Mouse (Mus musculus): Measurements from ENCODE around the gene Slc9a3. TPM values are rescaled to one million over a fixed set of nuclear protein-coding genes. Genes with fewer than 3 reads are reported as not detected.

Slc9a3 gene
- polyA plus RNA-seq, 1 experiment: 0.84 TPM

DNA sequence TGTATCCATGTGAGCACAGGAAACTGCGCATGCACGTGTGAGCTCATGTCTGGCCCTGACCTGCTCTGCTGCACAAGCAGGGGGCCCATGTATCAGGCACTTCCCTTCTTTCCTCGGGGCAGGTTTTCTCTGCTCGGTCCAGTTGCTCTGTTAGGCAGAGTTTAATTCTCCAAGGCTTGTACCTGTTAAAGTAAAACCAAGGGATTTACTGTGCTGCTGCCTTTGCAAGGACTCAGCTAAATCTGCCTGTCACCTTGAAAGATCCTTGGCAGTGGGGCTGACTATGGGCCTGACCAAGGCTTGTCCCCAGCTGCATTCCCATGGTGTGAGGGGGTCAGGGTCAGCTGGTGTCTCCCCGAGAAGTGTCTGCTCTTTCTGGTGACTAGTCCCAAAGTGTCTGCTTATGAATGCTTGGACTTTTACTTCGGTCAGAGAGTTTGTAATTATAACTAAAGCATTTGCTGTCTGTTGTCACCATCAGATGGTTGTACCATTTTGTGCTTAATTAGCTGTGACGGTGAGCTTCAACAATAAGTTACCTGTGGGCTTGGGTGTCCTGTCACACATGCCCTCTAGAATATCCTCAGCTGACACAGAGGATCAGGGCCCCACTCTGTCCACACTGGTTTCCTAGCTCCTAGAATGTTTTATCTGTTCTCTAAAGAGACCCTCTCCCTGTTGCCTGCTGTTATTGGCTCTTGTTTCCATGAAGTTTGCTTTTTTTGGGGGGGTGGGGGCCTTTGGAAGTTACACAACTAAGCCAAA, 23.0 kb downstream of the Slc9a3 start:
- DNase-seq (ENCODE audit: extremely low spot score in 1 of 2, low spot score in 1 of 2): no peak

DNA sequence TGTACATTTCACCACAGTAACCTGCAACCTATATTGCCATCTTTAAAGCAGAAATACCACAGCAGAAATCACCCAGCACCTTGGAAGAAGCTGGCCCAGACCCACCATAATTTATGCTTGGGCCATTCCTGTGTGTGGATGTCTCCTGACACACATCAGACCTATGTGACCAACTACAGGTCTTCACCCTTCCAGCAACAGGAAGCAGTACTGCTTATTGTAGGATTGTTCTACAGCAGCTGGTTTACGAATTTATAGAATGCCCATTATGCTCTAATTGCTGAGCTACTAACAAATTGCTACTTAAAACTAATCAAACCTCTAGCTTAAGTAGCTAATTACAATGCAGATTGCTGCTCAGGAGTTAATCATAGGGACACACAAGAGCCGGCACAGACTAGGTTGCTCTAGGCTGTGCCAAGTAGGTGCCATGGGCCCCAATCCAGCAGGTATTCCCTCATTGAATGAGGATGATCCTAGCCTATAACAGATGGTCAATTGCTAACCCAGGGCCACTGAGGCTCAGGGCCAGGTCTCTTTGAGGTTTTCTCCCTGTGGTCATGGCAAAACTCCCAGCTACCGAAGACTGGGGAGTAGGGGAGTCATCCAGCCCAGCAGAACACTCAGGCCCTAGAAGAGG, 24.8 kb downstream of the Slc9a3 start:
- no peak for DNase-seq (ENCODE audit: extremely low spot score in 1 of 2, low spot score in 1 of 2)

DNA sequence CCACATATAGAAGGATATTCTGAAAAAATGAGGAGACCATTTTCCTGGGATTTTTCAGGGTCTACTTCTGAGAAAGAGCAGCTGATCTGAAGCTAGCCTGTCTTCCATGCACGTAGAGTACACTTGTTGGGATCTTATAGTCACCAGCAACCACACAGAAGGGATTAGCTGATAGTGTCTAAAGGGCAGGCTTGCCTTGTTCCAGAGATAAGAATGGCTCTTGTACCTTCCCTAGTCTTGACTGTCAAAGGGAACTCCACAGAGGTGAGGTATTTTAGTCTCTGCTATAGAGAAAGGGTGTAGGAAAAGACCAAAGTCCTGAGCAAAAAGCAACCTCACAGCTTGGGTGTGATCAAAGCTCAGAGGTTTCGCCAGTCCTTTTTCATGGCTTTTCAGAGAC, 26.1 kb downstream of the Slc9a3 start:
- DNase-seq (ENCODE audit: extremely low spot score in 1 of 2, low spot score in 1 of 2): no peak

DNA sequence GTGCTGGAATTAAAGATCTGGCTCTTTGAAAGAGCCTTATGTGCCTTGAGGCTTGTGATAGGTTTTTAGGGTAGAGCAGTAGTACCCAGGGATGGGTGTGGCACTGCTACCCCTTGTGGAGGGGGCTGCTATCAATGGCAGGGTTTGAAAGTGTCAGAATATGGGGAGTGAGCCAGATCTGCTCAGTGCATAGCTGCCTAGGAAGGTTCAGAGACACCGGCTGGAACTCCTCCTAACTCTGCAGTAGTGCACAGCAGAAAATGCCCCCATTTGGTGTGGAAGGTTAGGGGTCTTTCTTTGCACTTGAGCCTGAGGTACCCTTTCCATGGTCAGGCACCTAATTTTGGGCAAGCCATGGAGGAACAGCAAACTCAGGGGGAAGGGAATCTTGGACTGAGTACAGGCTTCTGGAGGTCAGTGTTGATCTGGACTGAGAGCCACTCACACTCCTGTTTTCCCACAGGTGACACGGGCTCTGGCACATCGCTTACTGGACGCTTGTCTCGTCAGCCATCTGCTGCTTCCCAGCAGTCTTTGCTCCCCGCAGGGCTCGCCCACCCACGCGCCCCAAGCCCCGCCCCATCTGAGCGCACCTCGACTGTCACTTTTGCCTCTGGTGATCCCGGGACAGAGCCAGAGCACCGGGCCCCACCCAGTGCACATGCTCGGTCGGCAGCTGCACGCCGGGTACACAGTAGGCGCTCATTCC, 45.2 kb downstream of the Slc9a3 start:
- peak in 1 of 2 experiments; percentile 47 for DNase-seq (ENCODE audit: extremely low spot score in 1 of 2, low spot score in 1 of 2)

DNA sequence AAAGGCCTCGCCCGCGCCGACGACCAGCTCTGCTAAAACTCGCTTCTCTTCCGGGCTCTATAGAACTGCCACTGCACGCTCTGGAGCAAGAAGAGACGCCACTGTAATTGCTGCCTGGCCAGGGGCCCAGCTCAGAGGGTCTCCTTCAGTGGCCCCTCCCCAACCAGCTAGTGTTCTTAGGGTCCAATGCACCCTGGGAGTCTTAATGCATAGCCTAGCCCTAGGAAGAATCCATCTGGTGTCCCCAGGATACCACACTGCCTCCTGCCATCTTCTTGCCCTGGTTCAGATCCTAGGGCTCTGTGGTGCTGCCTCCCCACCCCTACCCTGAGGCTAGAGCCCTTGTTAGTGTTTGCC, 45.8 kb downstream of the Slc9a3 start:
- DNase-seq (ENCODE audit: extremely low spot score in 1 of 2, low spot score in 1 of 2): no peak

DNA sequence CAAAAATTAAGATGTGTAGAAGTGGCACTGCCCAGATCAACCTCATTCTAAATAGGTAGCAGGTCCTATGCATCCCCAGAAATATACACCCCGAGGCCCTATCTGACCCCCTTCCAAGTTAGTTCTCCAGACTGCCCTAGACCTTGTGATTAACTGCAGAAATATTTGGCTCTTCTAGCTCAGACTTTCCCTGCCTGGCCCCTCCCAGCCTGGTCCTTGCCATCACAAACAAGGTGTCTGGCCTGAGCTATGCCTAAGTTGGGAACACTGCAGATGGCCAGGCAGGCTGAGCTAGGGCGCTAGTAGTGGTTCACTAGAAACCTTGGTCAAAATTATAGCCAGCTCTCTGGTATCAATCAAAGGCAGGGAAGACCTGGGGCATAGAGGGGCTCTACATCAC, 46.2 kb downstream of the Slc9a3 start:
- DNase-seq (ENCODE audit: extremely low spot score in 1 of 2, low spot score in 1 of 2): no peak

DNA sequence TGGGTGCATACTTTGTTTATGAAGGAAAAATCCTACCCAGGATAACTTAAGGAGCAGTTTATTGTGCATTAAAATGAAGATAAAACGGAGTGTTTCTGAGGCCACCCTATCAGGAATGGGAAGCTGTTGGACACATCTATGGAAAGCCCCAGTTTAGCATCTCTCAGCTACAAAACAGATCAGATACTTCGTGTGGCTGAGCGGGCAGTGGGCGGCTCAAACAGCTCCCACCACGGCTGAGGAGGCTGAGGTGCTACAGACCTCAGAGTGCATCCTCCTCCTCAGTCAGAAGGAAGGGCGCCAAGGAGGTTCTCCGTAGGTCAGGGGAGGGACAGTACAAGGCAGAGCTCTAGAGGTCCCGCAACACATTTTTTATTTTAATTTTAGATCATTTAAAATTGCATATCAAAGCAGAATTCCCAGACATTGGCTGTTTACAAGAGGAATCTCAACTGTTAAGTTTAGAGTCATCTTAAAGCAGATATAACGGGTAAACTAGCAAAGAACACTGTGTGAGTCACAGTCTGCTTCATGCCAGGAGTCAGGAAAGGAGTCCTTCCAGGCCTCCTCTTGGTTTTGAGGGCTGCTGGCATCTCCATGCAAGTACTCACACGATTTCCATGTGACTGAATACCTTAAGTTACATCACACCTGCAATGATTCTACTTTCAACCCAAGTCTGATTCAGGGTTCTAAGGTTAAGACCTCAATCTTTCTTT, 48.3 kb downstream of the Slc9a3 start:
- peak in 1 of 2 experiments; percentile 60 for DNase-seq (ENCODE audit: extremely low spot score in 1 of 2, low spot score in 1 of 2)

DNA sequence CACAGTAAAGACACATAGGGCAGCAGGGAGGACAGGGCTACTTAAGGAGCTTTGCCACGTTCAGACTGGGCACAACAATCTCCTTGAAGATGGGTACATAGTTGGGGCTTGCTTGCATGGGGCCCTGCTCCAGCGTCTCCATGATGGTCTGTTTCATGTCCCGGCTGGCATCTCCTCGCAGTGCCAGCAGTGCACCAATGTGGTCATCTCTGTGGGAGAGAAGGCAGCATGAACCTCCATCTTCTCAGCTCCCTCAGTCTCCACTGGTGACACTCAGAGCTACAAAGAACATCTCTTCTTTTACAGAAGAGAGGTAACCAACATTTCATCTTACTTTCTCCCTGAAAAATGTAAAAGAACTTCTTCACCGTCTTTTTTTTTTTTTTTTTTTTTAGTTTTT, 50.8 kb downstream of the Slc9a3 start:
- no peak for DNase-seq (ENCODE audit: extremely low spot score in 1 of 2, low spot score in 1 of 2)

DNA sequence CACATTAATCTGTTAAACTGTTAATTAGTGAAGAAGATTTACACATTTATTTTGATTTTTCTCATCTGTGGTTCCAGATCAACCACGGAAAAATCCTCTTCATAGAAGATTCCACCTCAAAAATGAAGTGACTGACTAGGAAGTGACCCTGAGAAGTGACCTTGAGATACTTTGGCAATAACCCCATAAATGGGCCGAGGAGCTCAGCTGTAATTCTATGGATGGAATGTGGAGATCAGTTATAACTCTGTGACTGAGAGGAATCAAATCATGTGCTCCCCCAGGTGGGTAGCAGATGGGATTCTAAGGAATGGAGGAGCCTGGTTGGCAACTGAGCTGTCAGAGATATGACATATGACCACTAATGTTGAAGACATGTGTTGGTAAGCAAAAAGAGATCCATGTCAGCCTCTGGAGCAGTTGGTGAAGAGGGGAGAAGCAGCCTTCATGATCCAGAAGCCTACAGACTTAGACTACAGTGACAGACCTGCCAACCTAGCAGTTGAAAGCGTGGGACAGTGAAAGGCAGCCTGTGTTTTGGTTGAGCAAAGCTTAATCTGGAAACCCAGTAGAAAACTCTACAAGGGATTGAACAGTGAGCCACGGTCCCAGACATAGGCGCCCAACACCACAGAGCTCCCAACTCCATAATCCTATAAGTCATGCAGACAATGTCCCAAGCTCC, 61.9 kb downstream of the Slc9a3 start:
- peak in 1 of 2 experiments; percentile 23 for DNase-seq (ENCODE audit: extremely low spot score in 1 of 2, low spot score in 1 of 2)

DNA sequence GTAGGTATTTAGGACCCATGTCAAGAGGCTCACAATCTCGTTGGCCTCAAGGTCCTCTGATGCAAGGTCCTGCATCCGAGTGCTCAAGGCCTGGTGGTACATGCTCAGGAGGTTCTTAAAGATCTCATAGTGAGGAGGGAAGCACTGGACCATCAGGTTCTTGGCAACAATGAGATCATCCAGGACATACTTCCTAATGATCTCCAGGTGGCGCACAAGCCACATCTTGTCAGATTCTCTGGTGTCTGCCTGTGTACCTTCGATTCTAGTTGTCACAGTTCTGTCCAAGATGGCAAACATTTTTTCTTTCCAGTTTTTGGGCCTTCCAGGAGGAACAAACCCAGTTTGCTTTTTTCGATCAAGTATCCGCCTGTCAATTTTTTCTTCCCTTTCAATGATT, 71.4 kb downstream of the Slc9a3 start:
- peak in 1 of 2 experiments; percentile 38 for DNase-seq (ENCODE audit: extremely low spot score in 1 of 2, low spot score in 1 of 2)

DNA sequence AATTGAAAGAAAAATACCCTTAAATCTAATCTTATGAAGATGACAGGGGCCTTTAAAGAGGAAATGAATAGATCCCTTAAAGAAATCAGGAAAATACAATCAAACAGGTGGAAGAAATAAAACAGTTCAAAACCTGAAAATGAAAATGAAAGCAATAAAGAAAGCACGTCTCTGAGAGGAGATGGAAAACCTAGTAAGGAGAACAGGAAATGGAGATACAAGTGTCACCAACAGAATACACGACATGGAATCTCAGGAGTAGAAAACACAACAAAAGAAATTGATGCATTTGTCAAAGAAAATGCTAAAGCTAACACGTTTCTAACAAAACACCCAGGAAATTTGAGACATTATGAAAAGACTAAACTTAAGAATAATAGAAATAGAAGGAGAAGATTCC, 75.2 kb downstream of the Slc9a3 start:
- DNase-seq (ENCODE audit: extremely low spot score in 1 of 2, low spot score in 1 of 2): no peak

DNA sequence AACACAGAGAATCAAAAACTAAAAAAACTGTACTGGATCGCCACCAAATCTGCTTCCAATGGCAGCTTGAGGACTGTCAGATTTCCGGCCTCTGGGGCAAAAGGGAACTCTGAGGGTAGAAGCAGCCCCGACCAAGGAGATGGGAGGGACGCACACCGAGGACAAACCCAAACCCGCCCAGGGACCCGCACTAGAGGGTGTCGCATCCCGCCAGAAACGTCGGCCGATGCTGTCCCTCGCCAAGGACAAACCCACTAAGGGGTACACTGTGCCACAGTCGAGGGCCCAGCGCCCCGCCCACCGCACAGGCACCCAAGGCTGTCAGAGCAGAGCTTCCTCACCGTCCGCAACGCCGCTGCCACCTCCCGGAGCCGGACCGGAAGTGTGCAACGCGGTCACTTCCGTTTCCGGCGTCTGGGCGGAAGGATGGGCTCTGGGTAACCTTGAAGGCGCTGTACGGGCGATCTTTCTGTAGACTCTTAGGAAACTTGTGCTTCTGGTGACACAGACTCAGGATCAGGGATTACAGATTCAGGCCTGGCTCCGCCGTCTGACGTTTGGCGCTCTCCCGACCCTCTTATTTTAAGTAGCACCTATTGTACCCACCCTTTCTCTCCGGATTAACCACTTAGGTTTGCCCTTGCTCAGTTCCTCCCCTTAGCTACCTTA, 87.2 kb downstream of the Slc9a3 start, which contains the start of gene Exoc3:
Exoc3 (minus strand) TSS at position 416 of the 669 bp plus-strand sequence.
- peak; percentile 73 to 91 for DNase-seq (ENCODE audit: extremely low spot score in 1 of 2, low spot score in 1 of 2)

DNA sequence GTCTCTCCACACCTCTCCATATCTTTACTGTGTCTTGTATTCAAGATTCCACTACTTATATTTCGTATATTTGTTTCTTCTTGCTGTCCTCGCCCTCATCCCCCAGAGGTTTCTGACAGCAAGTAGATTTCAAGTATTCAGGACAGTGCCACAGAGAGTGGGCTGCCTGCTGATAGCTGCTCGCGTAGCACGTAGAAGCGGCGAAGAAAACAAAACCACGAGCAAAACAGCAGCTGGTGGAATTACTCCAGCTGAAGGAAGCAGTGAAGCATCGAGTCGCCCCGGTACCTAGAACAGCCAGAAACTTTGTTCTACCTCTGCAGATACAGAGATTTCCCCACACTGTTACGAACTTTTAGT, 87.7 kb downstream of the Slc9a3 start:
- DNase-seq (ENCODE audit: extremely low spot score in 1 of 2, low spot score in 1 of 2): no peak

DNA sequence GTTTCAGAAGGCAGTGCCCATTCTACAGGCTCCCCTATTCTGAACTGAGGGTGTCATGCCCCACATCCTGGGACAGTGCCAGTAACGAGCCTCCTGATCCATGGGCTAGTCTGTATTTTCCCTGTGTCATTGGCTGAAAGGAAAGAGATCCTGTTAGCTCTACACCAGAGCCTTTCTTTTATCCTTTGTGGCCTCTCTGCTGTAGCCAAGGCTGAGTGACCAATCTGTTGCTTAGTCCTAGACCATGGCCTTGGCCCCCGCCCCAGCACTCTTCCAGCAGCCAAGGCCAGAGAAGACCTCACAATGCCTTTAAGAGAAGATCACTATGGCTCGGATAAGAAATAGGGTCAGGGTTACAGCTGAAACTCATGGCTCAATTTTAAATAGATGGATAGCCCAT, 97.2 kb downstream of the Slc9a3 start:
- no peak for DNase-seq (ENCODE audit: extremely low spot score in 1 of 2, low spot score in 1 of 2)

Other genes with a start within 250 kb of the Slc9a3 start
- gene Trip13, start 183.7 kb upstream of the Slc9a3 start, polyA plus RNA-seq (2012; rRNA removed): 0.84 and 1.2 TPM in 2 replicates
- gene Brd9, start 183.6 kb upstream of the Slc9a3 start, polyA plus RNA-seq (2012; rRNA removed): 114 and 124 TPM in 2 replicates
- not detected in 2 replicates for gene Zdhhc11, start 157.6 kb upstream of the Slc9a3 start, polyA plus RNA-seq (2012; rRNA removed)
- 236 and 238 TPM in 2 replicates for gene Tppp, start 112.0 kb upstream of the Slc9a3 start, polyA plus RNA-seq (2012; rRNA removed)
- gene Cep72, start 59.2 kb upstream of the Slc9a3 start, polyA plus RNA-seq (2012; rRNA removed): 1.6 and 1.9 TPM in 2 replicates
- gene Exoc3, start 87.3 kb downstream of the Slc9a3 start, polyA plus RNA-seq (2012; rRNA removed): 49.9 and 52.2 TPM in 2 replicates
- 0.50 and 0.66 TPM in 2 replicates for gene Ahrr, start 170.9 kb downstream of the Slc9a3 start, polyA plus RNA-seq (2012; rRNA removed)
- 132 and 134 TPM in 2 replicates for gene Pdcd6, start 196.1 kb downstream of the Slc9a3 start, polyA plus RNA-seq (2012; rRNA removed)
- 290 and 314 TPM in 2 replicates for gene Sdha, start 228.8 kb downstream of the Slc9a3 start, polyA plus RNA-seq (2012; rRNA removed)
- 27.7 and 29.4 TPM in 2 replicates for gene Ccdc127, start 228.9 kb downstream of the Slc9a3 start, polyA plus RNA-seq (2012; rRNA removed)
- gene Lrrc14b, start 242.5 kb downstream of the Slc9a3 start, polyA plus RNA-seq (2012; rRNA removed): 0.21 and 0.34 TPM in 2 replicates

All from frontal cortex, adult 2 months (tissue).